Mouse (Mus musculus) bone marrow, adult 2 months (tissue): ENCODE results near the gene H2-Q4. TPM values are rescaled to one million over a fixed set of nuclear protein-coding genes. Genes with fewer than 3 reads are reported as not detected.
A peak's percentile ranks its signal among the peaks of the same experiment; 100 is the strongest.
"Not testable (repeated sequence)": the region's sequence is repeated elsewhere in the genome, so short reads cannot be mapped to it uniquely, and the experiment has no call there.

ENCODE experiments used
- H3K27ac ChIP-seq: fragments of 200-500 bp; 2 replicates; pipeline ENCODE4 v1.5.1; 2012; ENCODE audit warnings: low read depth, mild to moderate bottlenecking, control low read depth, inconsistent platforms, low read length; ENCODE audit not compliant: control insufficient read depth, poor library complexity, insufficient read depth
- H3K4me1 ChIP-seq: fragments of 200-500 bp; 2 replicates; pipeline ENCODE4 v1.6.1; 2011; ENCODE audit warnings: low read length; ENCODE audit not compliant: control insufficient read depth, insufficient read depth
- H3K4me3 ChIP-seq: fragments of 200-500 bp; replicated peaks from 2 replicates; pipeline ENCODE3; 2011; ENCODE audit warnings: mild to moderate bottlenecking, low read depth, low read length, control low read depth; ENCODE audit not compliant: control insufficient read depth
- CTCF ChIP-seq: fragments of 200-500 bp; IDR thresholded peaks from 2 replicates; pipeline ENCODE4 v1.5.1; 2011; ENCODE audit warnings: low read length, control low read depth; ENCODE audit not compliant: control insufficient read depth, insufficient read depth
- POLR2A ChIP-seq: fragments of 200-500 bp; IDR thresholded peaks from 2 replicates; pipeline ENCODE4 v1.6.1; 2011; ENCODE audit warnings: low read depth, mild to moderate bottlenecking, control low read depth, low read length, borderline replicate concordance; ENCODE audit not compliant: control insufficient read depth
- WGBS: fragments of 180-500 bp; shearing (Covaris S2); methylation state at CpG from one replicate; pipeline ENCODE4 v1.1.7; 2018; 5-methylcytosine and 5-hydroxymethylcytosine counted together
- polyA plus RNA-seq: library from polyadenylated mRNA; stranded (reverse); fragments of >200 nt; gene quantifications from 2 replicates; pipeline ENCODE4 v1.2.4, GENCODE M21; 2011; ENCODE audit warnings: low replicate concordance; ENCODE audit not compliant: missing spikeins, insufficient read depth, insufficient read length

H2-Q4 gene
- polyA plus RNA-seq = 62.5 and 82.4 TPM in 2 replicates

DNA sequence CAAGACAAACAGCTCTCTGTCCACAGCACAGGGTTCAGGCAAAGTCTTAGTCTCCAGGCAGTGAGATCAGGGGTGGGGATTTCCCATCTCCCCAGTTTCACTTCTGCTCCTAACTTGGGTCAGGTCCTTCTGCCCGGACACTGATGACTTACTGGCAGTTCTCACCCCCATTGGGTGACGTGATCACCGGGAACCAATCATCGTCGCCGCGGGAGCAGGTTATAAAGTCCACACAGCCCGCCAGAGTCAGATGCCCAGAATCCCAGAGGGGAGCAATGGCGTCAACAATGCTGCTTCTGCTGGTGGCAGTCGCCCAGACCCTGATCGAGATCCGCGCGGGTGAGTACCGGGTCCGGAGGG lies at the start of gene H2-Q4:
Gene H2-Q4 (plus strand): TSS at position 249 of the 360 bp plus-strand sequence.
- Histone ChIP-seq H3K27ac (peak within 1 kb of the TSS; percentile 73), H3K4me1 (no peaks in the 10 kb centered on the region), H3K4me3 (peak within 1 kb of the TSS; percentile 88)
- peak; percentile 97 for TF ChIP-seq POLR2A
- TF ChIP-seq CTCF = no peak
- WGBS = under 1% methylated on average over 16 of the region's 16 CpGs

DNA sequence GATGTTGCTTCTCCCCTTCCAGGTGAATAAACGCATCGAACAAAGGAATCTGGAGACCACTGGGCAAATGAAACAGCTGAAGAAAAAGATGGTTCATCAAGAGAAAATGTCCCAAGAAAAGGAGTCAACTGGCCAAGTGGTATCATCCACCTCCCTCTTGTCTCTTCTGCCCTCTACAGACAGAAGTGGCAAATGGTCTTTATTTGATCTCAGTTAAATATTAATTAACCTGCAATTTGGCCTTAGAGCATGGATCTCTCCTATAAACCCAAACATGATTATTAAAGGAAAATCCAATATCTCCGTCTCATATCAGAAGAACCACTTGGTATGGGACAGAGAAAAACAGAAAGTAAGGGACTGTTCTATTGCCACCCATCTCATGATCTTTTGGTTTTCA lies 49.7 kb upstream of the H2-Q4 start:
- H3K4me1 ChIP-seq, H3K27ac ChIP-seq, H3K4me3 ChIP-seq: not testable (repeated sequence)
- 48% methylated on average over 3 of the region's 3 CpGs for WGBS

DNA sequence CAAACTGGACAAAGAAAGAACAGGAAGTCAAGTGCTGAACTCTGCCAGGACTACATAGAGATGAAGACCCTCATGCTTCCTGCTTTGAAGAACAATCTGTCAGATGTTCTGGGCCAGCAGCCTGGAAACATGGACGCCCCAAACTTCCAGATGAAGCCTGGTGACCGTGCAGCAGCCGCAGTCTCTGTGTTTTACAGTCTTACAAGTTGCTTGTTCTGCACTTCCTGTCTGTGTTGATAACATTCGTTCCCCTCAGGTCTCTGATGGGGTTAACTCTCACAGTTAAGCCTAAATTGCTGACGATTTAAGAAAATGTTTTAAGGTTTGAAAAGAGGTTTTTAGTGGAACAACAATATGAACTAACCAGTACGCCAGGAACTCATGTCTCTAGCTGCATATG lies 47.9 kb upstream of the H2-Q4 start:
- H3K4me1 ChIP-seq, H3K27ac ChIP-seq, H3K4me3 ChIP-seq: not testable (repeated sequence)
- 38% methylated on average over 6 of the region's 6 CpGs for WGBS

DNA sequence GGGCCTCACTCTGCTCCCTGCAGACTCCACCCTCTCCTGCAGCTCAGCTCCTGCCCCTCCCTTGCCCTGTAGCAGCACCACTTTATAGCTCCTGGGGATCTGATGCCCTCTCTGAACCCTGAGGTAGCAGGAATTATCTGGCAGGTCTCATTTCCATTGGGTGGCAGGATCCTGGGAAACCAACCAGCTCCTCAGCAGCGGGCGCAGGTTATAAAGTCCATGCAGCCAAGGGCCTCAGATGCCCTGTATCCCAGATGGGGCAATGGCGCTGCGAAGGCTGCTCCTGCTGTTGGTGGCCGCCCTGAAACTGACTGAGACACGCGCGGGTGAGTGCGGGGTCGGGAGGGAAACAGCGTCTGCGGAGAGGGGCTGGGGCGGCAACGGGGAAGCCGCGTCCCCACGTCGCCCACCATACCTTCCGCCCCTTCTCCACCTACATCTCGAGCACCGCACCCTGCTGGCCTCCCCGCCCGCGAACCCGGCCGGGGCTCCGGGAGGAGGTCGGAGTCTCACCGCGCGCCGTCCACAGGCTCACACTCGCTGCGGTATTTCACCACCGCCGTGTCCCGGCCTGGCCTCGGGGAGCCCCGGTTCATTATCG lies 37.2 kb upstream of the H2-Q4 start, which contains the start of gene H2-Q2:
Gene H2-Q2 (plus strand): TSS at position 172 of the 601 bp plus-strand sequence.
- H3K27ac ChIP-seq = no peak within 1 kb of the TSS
- whole genome bisulfite sequencing = 2% methylated on average over 40 of the region's 40 CpGs
- peak within 1 kb of the TSS; percentile 40 for H3K4me3 ChIP-seq

DNA sequence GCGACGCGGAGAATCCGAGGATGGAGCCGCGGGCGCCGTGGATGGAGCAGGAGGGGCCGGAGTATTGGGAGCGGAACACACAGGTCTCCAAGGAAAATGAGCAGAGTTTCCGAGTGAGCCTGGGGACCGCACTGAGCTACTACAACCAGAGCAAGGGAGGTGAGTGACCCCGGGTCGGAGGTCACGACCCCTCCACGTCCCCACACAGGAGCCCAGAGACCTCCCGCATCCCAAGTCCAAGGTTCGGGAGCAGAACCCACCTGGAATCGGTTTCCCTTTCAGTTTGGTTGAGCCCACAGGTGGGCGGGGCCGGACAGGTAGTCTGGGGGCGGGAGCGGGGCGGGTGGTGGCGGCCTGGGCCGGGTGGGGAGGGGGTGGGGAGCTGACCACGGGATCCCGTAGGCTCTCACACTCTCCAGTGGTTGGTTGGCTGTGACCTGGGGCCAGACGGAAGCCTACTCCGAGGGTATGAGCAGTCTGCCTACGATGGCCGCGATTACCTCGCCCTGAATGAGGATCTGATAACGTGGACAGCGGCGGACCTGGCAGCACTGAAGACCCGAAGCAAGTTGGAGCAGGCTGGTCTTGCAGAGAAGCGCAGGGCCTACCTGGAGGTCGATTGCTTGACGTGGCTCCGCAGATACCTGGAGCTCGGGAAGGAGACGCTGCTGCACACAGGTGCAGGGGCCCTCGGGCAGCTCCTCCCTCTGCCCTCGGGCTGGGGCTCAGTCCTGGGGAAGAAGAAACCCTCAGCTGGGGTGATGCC lies 36.5 kb upstream of the H2-Q4 start:
- no peak overlapping the region for H3K27ac ChIP-seq
- peak overlapping the region; percentile 40 for H3K4me3 ChIP-seq
- 3% methylated on average over 46 of the region's 46 CpGs for WGBS
- TF ChIP-seq POLR2A (no peak), CTCF (no peak)
- no peaks in the 10 kb centered on the region for H3K4me1 ChIP-seq

More for the DNA sequence above, 37.2 kb upstream of the H2-Q4 start, which contains the start of gene H2-Q2:
- no peak for TF ChIP-seq CTCF
- no peak; the same call in 1 of the 2 replicates for TF ChIP-seq POLR2A
- no peaks in the 10 kb centered on the region for H3K4me1 ChIP-seq

DNA sequence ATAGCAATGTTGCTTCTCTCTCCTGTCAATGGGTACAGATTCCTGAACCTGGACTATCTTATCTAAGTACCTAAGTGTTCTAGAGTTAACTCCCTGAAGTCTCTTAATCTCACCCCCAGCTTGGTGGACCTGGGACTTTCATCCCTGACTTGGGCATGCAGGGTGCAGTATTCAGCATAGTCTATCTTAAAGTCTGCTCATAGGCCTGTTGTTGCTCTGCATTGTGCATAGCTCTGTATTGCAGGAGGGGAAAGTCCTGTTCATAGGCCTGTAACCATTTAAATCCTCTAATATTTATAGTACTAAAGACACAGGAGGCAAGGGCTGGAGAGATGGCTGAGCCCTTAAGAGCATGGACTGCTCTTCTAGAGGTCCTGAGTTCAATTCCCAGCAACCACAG lies 31.8 kb upstream of the H2-Q4 start:
- H3K4me1 ChIP-seq, H3K4me3 ChIP-seq, H3K27ac ChIP-seq: not testable (repeated sequence)

DNA sequence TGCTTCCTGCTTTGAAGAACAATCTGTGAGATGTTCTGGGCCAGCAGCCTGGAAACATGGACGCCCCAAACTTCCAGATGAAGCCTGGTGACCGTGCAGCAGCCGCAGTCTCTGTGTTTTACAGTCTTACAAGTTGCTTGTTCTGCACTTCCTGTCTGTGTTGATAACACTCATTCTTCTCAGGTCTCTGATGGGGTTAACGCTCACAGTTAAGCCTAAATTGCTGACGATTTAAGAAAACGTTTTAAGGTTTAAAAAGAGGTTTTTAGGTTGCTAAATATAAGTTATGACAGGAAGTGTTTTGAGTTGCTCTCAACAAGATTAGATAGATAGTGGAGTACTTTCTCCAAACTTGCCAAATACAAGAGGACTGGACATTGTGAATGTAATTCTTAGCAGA lies 26.1 kb upstream of the H2-Q4 start:
- 22% methylated on average over 6 of the region's 6 CpGs for WGBS
- not testable (repeated sequence) for H3K4me1 ChIP-seq, H3K27ac ChIP-seq, H3K4me3 ChIP-seq

DNA sequence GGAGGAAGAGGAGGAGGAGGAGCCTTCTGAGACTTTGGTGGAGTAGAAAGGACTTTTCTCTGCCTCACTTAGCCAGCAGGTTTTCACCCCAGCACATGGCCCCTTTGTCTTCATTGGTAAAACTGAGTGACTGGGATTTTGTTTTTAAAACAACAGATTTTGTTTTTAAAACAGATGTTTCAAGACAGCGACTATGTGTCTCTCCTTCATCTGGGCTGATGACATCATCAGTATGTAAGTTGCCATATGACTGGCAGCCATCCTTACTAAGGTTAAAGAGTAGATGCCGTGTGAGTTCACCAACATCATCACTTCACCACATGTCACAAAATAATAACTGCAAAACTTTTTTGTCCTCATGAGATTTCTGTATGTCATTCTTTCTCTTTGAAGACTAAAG lies 25.3 kb upstream of the H2-Q4 start:
- TF ChIP-seq CTCF (no peak), POLR2A (no peak)
- no peak overlapping the region for H3K4me3 ChIP-seq
- 70% methylated on average over 2 of the region's 2 CpGs for WGBS
- H3K27ac ChIP-seq = no peak overlapping the region
- H3K4me1 ChIP-seq = no peaks in the 10 kb centered on the region

DNA sequence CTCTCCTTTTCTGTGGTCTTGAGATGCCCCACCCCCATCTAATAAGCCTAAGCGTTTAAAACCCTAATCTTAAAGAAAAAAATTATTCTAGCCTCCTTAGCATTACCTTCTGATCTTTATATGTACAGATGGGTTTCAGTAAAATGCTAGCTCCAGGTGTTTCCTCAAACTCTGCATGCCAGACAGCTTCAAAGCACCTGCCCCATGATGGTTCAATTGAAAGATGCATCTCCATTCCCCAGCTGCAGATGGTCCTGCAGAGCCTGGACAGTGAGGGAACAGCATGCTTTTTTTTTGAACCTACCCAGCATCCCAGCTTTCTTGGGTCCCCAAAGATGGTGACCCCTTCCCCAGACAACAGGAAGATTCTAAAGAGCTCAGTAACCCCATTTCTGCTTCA lies 22.3 kb upstream of the H2-Q4 start:
- 28% methylated on average over 1 of the region's 1 CpGs for WGBS
- no peak for TF ChIP-seq POLR2A
- TF ChIP-seq CTCF = no peak
- Histone ChIP-seq H3K4me1 (peaks cover 1% of the 10 kb centered on the region; the same call in 1 of the 2 replicates), H3K4me3 (no peak overlapping the region), H3K27ac (no peak overlapping the region)
